ENCODE assay signal across 12 mouse cellular contexts in the genomic region with DNA sequence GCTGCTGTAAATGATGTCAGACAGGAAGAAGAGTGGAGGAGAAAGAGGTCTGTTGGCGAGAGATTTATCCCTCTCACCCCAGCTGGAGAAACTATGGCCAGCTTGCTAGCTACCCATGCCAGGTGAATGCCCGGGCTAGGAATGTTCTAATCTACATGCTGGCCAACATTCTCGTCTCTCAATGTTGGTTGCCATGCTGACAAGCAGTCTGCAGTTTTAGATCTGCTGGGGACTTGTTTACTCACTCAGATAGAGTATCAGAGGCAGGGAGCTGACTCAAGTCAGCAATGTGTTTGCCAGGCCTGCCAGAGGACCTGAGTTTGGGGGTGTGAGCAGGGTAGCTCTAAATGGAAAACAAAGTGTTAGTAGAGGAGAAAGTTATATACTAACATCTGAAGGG.
DNase-seq lines count a peak whose midpoint lies in the region; ATAC-seq and TF ChIP-seq lines count a peak whose summit lies in the region.
"Had no signal": no experiment of that assay in that cellular context is flagged by ENCODE, and none has a peak within 500 bp of the region (broad histone marks: within the 10 kb centered on the region; RNA-seq: fewer than 3 reads in every experiment).

No protein-coding gene starts in this region.

- H3K27me3 ChIP-seq in heart, embryonic 12.5 days (replicated peaks), result no peaks in the 10 kb centered on the region
- no peaks in the 10 kb centered on the region for H3K27me3 ChIP-seq in neural tube, embryonic 13.5 days
- no peaks in the 10 kb centered on the region for H3K27me3 ChIP-seq in neural tube, embryonic 15.5 days (replicated peaks)
- H3K27me3 ChIP-seq in intestine, postnatal 0 days (replicated peaks; ENCODE audit: control insufficient read depth, insufficient read depth, low read length), result no peaks in the 10 kb centered on the region

- peak; percentile 52 to 79 for DNase-seq in heart, adult 18-20 months
- DNase-seq in heart, adult 9 months (ENCODE audit: low spot score in 2 of 2), result peak; percentile 67 to 68
- DNase-seq in skeletal muscle tissue, adult 2 months (ENCODE audit: low read depth, low spot score), result peak; percentile 86
- DNase-seq: kidney, postnatal 14 days; thymus, postnatal 36 days had no signal

- H3K4me3 ChIP-seq in heart, embryonic 12.5 days, result no peak overlapping the region
- H3K4me3 ChIP-seq in neural tube, embryonic 13.5 days, result no peak overlapping the region
- no peak overlapping the region for H3K4me3 ChIP-seq in neural tube, embryonic 15.5 days (replicated peaks)
- no peak overlapping the region for H3K4me3 ChIP-seq in intestine, postnatal 0 days (ENCODE audit: low read depth, low read length)
- H3K4me3 ChIP-seq: left cerebral cortex, adult 2 months had no signal

- ATAC-seq in heart, embryonic 12.5 days (ENCODE audit: insufficient number of reproducible peaks, low FRiP score), result no peak
- ATAC-seq in neural tube, embryonic 13.5 days (ENCODE audit: low read depth), result peak; percentile 60; the same call in 1 of the 2 replicates
- no peak for ATAC-seq in neural tube, embryonic 15.5 days (ENCODE audit: low FRiP score)
- no peak for ATAC-seq in intestine, postnatal 0 days
- no peak for ATAC-seq in inflammation-experienced regulatory T-cells, adult 6 months

- 26% methylated on average over 3 of the region's 3 CpGs for WGBS in heart, embryonic 12.5 days
- WGBS in neural tube, embryonic 13.5 days, result 42% methylated on average over 3 of the region's 3 CpGs
- WGBS in neural tube, embryonic 15.5 days, result 25% methylated on average over 3 of the region's 3 CpGs
- 41% methylated on average over 3 of the region's 3 CpGs for WGBS in intestine, postnatal 0 days

- peaks cover 54% of the 10 kb centered on the region for H3K4me1 ChIP-seq in heart, embryonic 12.5 days (replicated peaks)
- H3K4me1 ChIP-seq in neural tube, embryonic 13.5 days (replicated peaks), result peaks cover 56% of the 10 kb centered on the region
- peaks cover 44% of the 10 kb centered on the region for H3K4me1 ChIP-seq in neural tube, embryonic 15.5 days
- no peaks in the 10 kb centered on the region for H3K4me1 ChIP-seq in intestine, postnatal 0 days (replicated peaks; ENCODE audit: control insufficient read depth, insufficient read depth, low read length)

- TF ChIP-seq CTCF in intestine, postnatal 0 days (IDR thresholded peaks at IDR 0.05; ENCODE audit: low read depth), result no peak

- no peak overlapping the region for H3K4me2 ChIP-seq in heart, embryonic 12.5 days
- H3K4me2 ChIP-seq in neural tube, embryonic 13.5 days, result no peak overlapping the region
- no peak overlapping the region for H3K4me2 ChIP-seq in neural tube, embryonic 15.5 days
- H3K4me2 ChIP-seq in intestine, postnatal 0 days (replicated peaks; ENCODE audit: low read depth), result no peak overlapping the region

- no peak overlapping the region for H3K9ac ChIP-seq in heart, embryonic 12.5 days
- no peak overlapping the region for H3K9ac ChIP-seq in neural tube, embryonic 13.5 days
- H3K9ac ChIP-seq in neural tube, embryonic 15.5 days (replicated peaks), result no peak overlapping the region
- no peak overlapping the region for H3K9ac ChIP-seq in intestine, postnatal 0 days (ENCODE audit: low read depth, low read length)

- no peaks in the 10 kb centered on the region for H3K36me3 ChIP-seq in heart, embryonic 12.5 days
- no peaks in the 10 kb centered on the region for H3K36me3 ChIP-seq in neural tube, embryonic 13.5 days
- no peaks in the 10 kb centered on the region for H3K36me3 ChIP-seq in neural tube, embryonic 15.5 days
- H3K36me3 ChIP-seq in intestine, postnatal 0 days (ENCODE audit: control insufficient read depth, insufficient read depth), result no peaks in the 10 kb centered on the region

- no peaks in the 10 kb centered on the region for H3K9me3 ChIP-seq in heart, embryonic 12.5 days (replicated peaks)
- no peaks in the 10 kb centered on the region for H3K9me3 ChIP-seq in neural tube, embryonic 13.5 days
- no peaks in the 10 kb centered on the region for H3K9me3 ChIP-seq in neural tube, embryonic 15.5 days (replicated peaks)
- no peaks in the 10 kb centered on the region for H3K9me3 ChIP-seq in intestine, postnatal 0 days (ENCODE audit: control insufficient read depth)

- H3K27ac ChIP-seq in heart, embryonic 12.5 days (ENCODE audit: poor library complexity, severe bottlenecking), result no peak overlapping the region
- H3K27ac ChIP-seq in neural tube, embryonic 13.5 days (replicated peaks), result no peak overlapping the region
- H3K27ac ChIP-seq in neural tube, embryonic 15.5 days (replicated peaks), result no peak overlapping the region
- no peak overlapping the region for H3K27ac ChIP-seq in intestine, postnatal 0 days (ENCODE audit: low read depth, low read length)
- H3K27ac ChIP-seq: left cerebral cortex, adult 2 months; macrophage had no signal
